Mouse (Mus musculus) testis, adult 2 months (tissue): Measurements from ENCODE around the gene Mtcl1.

Experiments
- CTCF ChIP-seq: fragments of 200-500 bp; IDR thresholded peaks from 2 replicates; pipeline ENCODE4 v1.5.1; 2012; ENCODE audit warnings: low read depth, mild to moderate bottlenecking, inconsistent platforms, low read length, moderate library complexity; ENCODE audit not compliant: control insufficient read depth, insufficient read depth, insufficient replicate concordance
- POLR2A ChIP-seq: fragments of 200-500 bp; IDR thresholded peaks from 2 replicates; pipeline ENCODE4 v1.6.1; 2012; ENCODE audit warnings: low read depth, mild to moderate bottlenecking, inconsistent platforms, low read length, moderate library complexity; ENCODE audit not compliant: control insufficient read depth

DNA sequence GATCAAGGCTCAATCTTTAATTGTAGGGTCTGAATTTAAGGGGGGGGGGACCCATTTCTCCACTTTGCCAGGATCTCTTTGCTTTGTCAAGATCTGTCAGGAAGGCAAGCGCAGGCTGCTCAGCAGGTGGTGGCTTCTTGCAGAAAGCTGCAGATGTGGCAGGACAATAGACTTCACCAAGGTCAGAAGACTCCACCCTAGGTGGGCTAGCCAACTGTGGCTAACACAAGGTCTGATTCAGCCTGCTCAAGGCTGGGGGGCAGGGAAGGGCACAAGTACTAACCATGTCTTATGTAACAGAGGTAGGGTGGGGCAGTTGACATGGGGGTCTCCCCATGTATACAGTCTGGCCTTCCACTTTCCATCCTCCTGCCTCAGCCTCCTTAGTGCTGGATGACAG is 7.7 kb upstream of the Mtcl1 start:
- TF ChIP-seq POLR2A (no peak; the same call in 1 of the 2 replicates), CTCF (no peak)
